Mouse (Mus musculus): ENCODE results near the gene Gab2.
A peak's percentile ranks its signal among the peaks of the same experiment; 100 is the strongest.

Gene Gab2

GRCm38 (mm10) chr7:97342961-97343360 is 261.6 kb downstream of the Gab2 start:
- DNase-seq (ENCODE audit: low read depth in 1 of 2, low spot score in 2 of 2), result no peak

- DNase-seq (ENCODE audit: low read depth in 1 of 2, low spot score in 2 of 2), result no peak
These were observed 263.3 kb downstream of the Gab2 start for GRCm38 (mm10) chr7:97344655-97345054.

- DNase-seq (ENCODE audit: low read depth in 1 of 2, low spot score in 2 of 2), result no peak
These were observed 264.0 kb downstream of the Gab2 start for GRCm38 (mm10) chr7:97345229-97345871.

- DNase-seq (ENCODE audit: low read depth in 1 of 2, low spot score in 2 of 2), result no peak
These were observed 264.9 kb downstream of the Gab2 start for GRCm38 (mm10) chr7:97346111-97346821.

- DNase-seq (ENCODE audit: low read depth in 1 of 2, low spot score in 2 of 2), result no peak
These were observed 265.4 kb downstream of the Gab2 start for GRCm38 (mm10) chr7:97346822-97347166.

DNA sequence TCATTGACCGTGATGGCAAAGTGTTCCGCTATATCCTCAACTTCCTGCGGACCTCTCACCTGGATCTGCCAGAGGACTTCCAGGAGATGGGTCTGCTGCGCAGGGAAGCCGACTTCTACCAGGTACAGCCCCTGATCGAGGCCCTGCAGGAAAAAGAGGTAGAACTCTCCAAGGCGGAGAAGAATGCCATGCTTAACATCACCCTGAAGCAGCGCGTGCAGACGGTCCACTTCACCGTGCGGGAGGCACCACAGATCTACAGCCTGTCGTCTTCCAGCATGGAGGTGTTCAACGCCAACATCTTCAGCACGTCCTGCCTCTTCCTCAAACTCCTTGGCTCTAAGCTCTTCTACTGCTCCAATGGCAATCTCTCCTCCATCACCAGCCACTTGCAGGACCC is 266.1 kb downstream of the Gab2 start:
- DNase-seq (ENCODE audit: low read depth in 1 of 2, low spot score in 2 of 2), result no peak

DNA sequence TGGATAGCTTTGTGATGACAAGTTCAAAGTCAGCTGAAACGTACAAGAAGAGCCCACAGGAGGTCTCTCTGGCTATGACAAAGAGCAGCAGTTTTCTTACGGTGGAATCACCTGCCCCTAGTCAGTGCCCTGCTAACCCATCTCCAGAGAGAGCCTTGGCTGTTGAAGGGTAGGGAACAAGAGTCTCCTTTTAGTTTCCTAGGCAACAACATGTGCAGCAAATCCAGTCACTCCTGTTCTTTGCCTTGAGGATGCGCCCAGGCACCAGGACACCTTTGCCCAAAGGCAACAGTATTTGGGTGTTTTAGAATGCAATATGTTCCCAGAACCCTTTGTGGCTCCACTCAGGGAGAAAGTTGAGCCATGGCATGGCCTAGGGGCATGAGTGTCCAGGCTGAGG is 266.9 kb downstream of the Gab2 start:
- DNase-seq (ENCODE audit: low read depth in 1 of 2, low spot score in 2 of 2), result no peak

- no peak for DNase-seq (ENCODE audit: low read depth in 1 of 2, low spot score in 2 of 2)
These were observed 267.4 kb downstream of the Gab2 start for GRCm38 (mm10) chr7:97348836-97349235.

DNA sequence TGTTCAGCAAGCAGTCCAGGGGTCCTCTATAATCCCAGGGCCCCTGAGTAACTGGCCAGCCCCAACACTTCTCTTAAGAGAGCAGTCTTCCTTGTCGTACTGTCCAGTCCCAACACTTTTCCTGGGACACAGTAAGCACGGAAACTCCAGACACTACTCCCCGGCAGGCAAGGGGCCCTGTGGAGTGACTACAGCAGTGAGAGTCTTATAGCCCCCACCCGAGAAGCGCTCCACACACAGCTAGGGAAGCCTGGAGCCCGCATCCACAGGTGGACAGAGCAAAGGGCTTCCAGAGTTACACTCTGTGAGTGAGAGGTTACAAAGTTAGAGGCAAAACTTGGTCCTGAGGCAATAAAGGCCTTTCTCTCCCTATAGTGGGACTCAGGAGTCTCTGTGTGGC is 268.1 kb downstream of the Gab2 start:
- DNase-seq (ENCODE audit: low read depth in 1 of 2, low spot score in 2 of 2), result no peak

GRCm38 (mm10) chr7:97350891-97351290 is 269.5 kb downstream of the Gab2 start:
- DNase-seq (ENCODE audit: low read depth in 1 of 2, low spot score in 2 of 2), result no peak

GRCm38 (mm10) chr7:97351792-97352513 is 270.6 kb downstream of the Gab2 start:
- DNase-seq (ENCODE audit: low read depth in 1 of 2, low spot score in 2 of 2), result no peak

- no peak for DNase-seq (ENCODE audit: low read depth in 1 of 2, low spot score in 2 of 2)
These were observed 272.0 kb downstream of the Gab2 start for GRCm38 (mm10) chr7:97353356-97353755.

GRCm38 (mm10) chr7:97355068-97355841 is 273.9 kb downstream of the Gab2 start:
- DNase-seq (ENCODE audit: low read depth in 1 of 2, low spot score in 2 of 2), result peak; percentile 60 to 63

GRCm38 (mm10) chr7:97356253-97356652 is 274.9 kb downstream of the Gab2 start:
- no peak for DNase-seq (ENCODE audit: low read depth in 1 of 2, low spot score in 2 of 2)

- DNase-seq (ENCODE audit: low read depth in 1 of 2, low spot score in 2 of 2), result peak in 1 of 2 experiments; percentile 23
These were observed 275.5 kb downstream of the Gab2 start for GRCm38 (mm10) chr7:97356875-97357276.

DNA sequence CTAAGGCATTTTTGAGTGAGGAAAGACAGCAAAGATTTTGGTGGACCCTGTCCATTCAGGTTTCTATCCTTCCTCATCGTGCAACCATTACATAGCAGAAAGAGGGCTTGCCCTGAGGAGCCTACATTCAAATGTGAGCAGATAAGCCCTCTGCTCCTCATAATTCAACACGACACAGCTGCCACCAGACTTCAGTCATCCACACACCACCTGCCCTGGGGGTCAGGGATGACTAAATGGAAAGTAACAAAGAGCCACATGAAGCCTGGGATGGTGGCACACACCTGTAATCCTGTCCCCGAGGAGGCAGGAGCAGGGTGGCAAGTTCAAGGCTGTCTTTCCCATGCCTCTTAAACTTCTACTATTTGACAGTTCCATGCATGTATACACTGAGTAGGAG is 276.5 kb downstream of the Gab2 start:
- DNase-seq (ENCODE audit: low read depth in 1 of 2, low spot score in 2 of 2), result no peak

DNA sequence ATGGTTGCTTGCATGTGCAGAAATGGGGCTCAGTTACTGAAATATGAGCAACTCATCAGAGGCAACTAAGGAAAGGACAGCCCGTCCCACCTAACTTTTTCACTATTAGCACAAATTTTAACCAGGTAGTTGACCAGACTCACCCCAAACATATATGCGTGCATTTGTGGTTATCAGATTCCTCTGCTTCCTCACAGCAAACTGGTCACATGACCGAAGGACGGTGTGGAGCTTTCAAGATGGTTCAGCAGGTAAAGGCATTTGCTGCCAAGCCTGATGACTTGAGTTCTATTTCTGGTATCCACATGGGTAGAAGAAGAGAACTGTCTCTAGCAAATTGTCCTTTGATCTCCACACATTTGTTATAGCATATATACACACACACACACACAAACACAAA is 277.0 kb downstream of the Gab2 start:
- DNase-seq (ENCODE audit: low read depth in 1 of 2, low spot score in 2 of 2), result no peak
